In the genomic region with DNA sequence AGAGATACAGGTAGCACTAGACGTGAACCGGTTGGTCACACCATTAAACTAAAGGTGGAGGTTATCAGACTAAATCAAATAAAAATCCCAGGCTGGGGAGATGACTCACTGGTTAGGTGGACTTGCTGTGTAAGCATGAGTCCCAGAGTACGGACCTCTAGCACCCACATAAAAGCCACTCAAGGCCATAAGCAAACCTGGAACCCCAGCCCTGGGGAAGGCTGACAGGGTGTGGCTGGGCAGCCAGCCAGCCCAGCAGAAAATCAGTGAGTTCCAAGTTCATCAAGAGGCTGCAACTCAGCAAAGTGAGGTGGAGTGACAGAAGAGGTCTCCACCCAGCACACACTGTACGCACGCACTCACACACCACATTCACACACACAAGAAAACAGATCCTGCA, we compare ENCODE assay signal across 11 mouse cellular contexts. TPM values are rescaled to one million over a fixed set of nuclear protein-coding genes. Genes with fewer than 3 reads are reported as not detected.
DNase-seq lines count a peak whose midpoint lies in the region; ATAC-seq and TF ChIP-seq lines count a peak whose summit lies in the region.
"Had no signal": no experiment of that assay in that cellular context is flagged by ENCODE, and none has a peak within 500 bp of the region (broad histone marks: within the 10 kb centered on the region; RNA-seq: fewer than 3 reads in every experiment).

No protein-coding gene starts in this region.

- TF ChIP-seq CTCF in kidney, adult 2 months (conservative IDR thresholded peaks at IDR 0.05; ENCODE audit: insufficient read depth, insufficient read length, low read depth, low read length), result no peak
- no peak for TF ChIP-seq CTCF in kidney, postnatal 0 days (IDR thresholded peaks at IDR 0.05; ENCODE audit: low read depth)

- H3K9ac ChIP-seq in kidney, embryonic 14.5 days (ENCODE audit: low read depth, low read length), result no peak overlapping the region
- no peak overlapping the region for H3K9ac ChIP-seq in kidney, postnatal 0 days (ENCODE audit: low read depth, low read length)
- no peak overlapping the region for H3K9ac ChIP-seq in stomach, embryonic 15.5 days
- H3K9ac ChIP-seq in midbrain, embryonic 13.5 days (replicated peaks), result no peak overlapping the region
- no peak overlapping the region for H3K9ac ChIP-seq in hindbrain, embryonic 11.5 days (ENCODE audit: low read depth, low read length)

- no peak overlapping the region for H3K4me2 ChIP-seq in kidney, embryonic 14.5 days (replicated peaks; ENCODE audit: low read depth, low read length)
- H3K4me2 ChIP-seq in kidney, postnatal 0 days (ENCODE audit: low read length), result no peak overlapping the region
- no peak overlapping the region for H3K4me2 ChIP-seq in stomach, embryonic 15.5 days
- H3K4me2 ChIP-seq in midbrain, embryonic 13.5 days (replicated peaks), result no peak overlapping the region
- no peak overlapping the region for H3K4me2 ChIP-seq in hindbrain, embryonic 11.5 days (replicated peaks; ENCODE audit: low read depth, low read length)

- no peak for TF ChIP-seq POLR2A in kidney, adult 2 months (IDR thresholded peaks at IDR 0.05; ENCODE audit: low read depth, low read length)

- DNase-seq in kidney, adult 2 months, result peak; percentile 77
- DNase-seq in kidney, postnatal 0 days (ENCODE audit: low spot score), result no peak
- peak; percentile 69 to 76 for DNase-seq in lung, adult 18-20 months
- no peak for DNase-seq in hindbrain, embryonic 11.5 days (ENCODE audit: low spot score)
- DNase-seq in embryo, embryonic 10 days (ENCODE audit: low spot score), result no peak
- DNase-seq: cerebellum, postnatal 36 days; heart, postnatal 36 days; layer of hippocampus, postnatal 36 days had no signal

- no peaks in the 10 kb centered on the region for H3K9me3 ChIP-seq in kidney, embryonic 14.5 days (ENCODE audit: control insufficient read depth, low read length)
- H3K9me3 ChIP-seq in kidney, postnatal 0 days (replicated peaks; ENCODE audit: low read length), result no peaks in the 10 kb centered on the region
- no peaks in the 10 kb centered on the region for H3K9me3 ChIP-seq in stomach, embryonic 15.5 days
- no peaks in the 10 kb centered on the region for H3K9me3 ChIP-seq in midbrain, embryonic 13.5 days
- H3K9me3 ChIP-seq in hindbrain, embryonic 11.5 days (ENCODE audit: control insufficient read depth, low read length), result no peaks in the 10 kb centered on the region

- no peaks in the 10 kb centered on the region for H3K36me3 ChIP-seq in kidney, adult 2 months (ENCODE audit: control insufficient read depth, insufficient read depth, low read length)
- H3K36me3 ChIP-seq in kidney, embryonic 14.5 days (ENCODE audit: control insufficient read depth, insufficient read depth, low read length), result no peaks in the 10 kb centered on the region
- no peaks in the 10 kb centered on the region for H3K36me3 ChIP-seq in kidney, postnatal 0 days (ENCODE audit: insufficient read depth, low read length)
- H3K36me3 ChIP-seq in stomach, embryonic 15.5 days, result no peaks in the 10 kb centered on the region
- H3K36me3 ChIP-seq in midbrain, embryonic 13.5 days, result peaks cover under 1% of the 10 kb centered on the region; the same call in 1 of the 2 replicates
- H3K36me3 ChIP-seq in hindbrain, embryonic 11.5 days (ENCODE audit: control insufficient read depth, insufficient read depth, low read length), result no peaks in the 10 kb centered on the region

- H3K27ac ChIP-seq in kidney, adult 2 months (ENCODE audit: insufficient read depth, low read depth, low read length), result 0 out of 2 replicates have a peak overlapping the region, but pooled peaks have one; percentile 18
- no peak overlapping the region for H3K27ac ChIP-seq in kidney, embryonic 14.5 days (ENCODE audit: low read depth, low read length)
- no peak overlapping the region for H3K27ac ChIP-seq in kidney, postnatal 0 days
- peak overlapping the region; percentile 71 for H3K27ac ChIP-seq in stomach, embryonic 15.5 days
- no peak overlapping the region for H3K27ac ChIP-seq in midbrain, embryonic 13.5 days
- no peak overlapping the region for H3K27ac ChIP-seq in hindbrain, embryonic 11.5 days (ENCODE audit: low read depth, low read length)

- ATAC-seq in kidney, embryonic 14.5 days (ENCODE audit: low FRiP score, low TSS enrichment), result no peak
- ATAC-seq in kidney, postnatal 0 days (replicated peaks; ENCODE audit: low FRiP score, low read depth), result peak; percentile 35; the same call in 1 of the 2 replicates
- peak; percentile 93 for ATAC-seq in stomach, embryonic 15.5 days (ENCODE audit: insufficient read depth, low FRiP score, low read depth)
- ATAC-seq in midbrain, embryonic 13.5 days, result no peak
- no peak for ATAC-seq in hindbrain, embryonic 11.5 days (ENCODE audit: low FRiP score)

- no peaks in the 10 kb centered on the region for H3K27me3 ChIP-seq in kidney, adult 2 months (replicated peaks; ENCODE audit: control insufficient read depth, insufficient read depth, low read length)
- H3K27me3 ChIP-seq in kidney, embryonic 14.5 days (ENCODE audit: control insufficient read depth, insufficient read depth, low read length), result no peaks in the 10 kb centered on the region
- H3K27me3 ChIP-seq in kidney, postnatal 0 days (ENCODE audit: insufficient read depth, low read length), result no peaks in the 10 kb centered on the region
- no peaks in the 10 kb centered on the region for H3K27me3 ChIP-seq in stomach, embryonic 15.5 days (replicated peaks)
- H3K27me3 ChIP-seq in midbrain, embryonic 13.5 days, result no peaks in the 10 kb centered on the region
- no peaks in the 10 kb centered on the region for H3K27me3 ChIP-seq in hindbrain, embryonic 11.5 days (ENCODE audit: control insufficient read depth, insufficient read depth, low read length)

- no peak overlapping the region for H3K4me3 ChIP-seq in kidney, adult 2 months (ENCODE audit: insufficient read depth, low read depth, low read length)
- no peak overlapping the region for H3K4me3 ChIP-seq in kidney, embryonic 14.5 days (ENCODE audit: low read length)
- no peak overlapping the region for H3K4me3 ChIP-seq in kidney, postnatal 0 days (replicated peaks; ENCODE audit: low read depth, low read length)
- H3K4me3 ChIP-seq in stomach, embryonic 15.5 days (replicated peaks), result no peak overlapping the region
- no peak overlapping the region for H3K4me3 ChIP-seq in midbrain, embryonic 13.5 days (replicated peaks)
- H3K4me3 ChIP-seq in hindbrain, embryonic 11.5 days (ENCODE audit: low read depth, low read length), result no peak overlapping the region

- H3K4me1 ChIP-seq in kidney, adult 2 months (ENCODE audit: control insufficient read depth, insufficient read depth, low read length), result peaks cover 33% of the 10 kb centered on the region
- H3K4me1 ChIP-seq in kidney, embryonic 14.5 days (ENCODE audit: control insufficient read depth, insufficient read depth, low read length), result peaks cover 11% of the 10 kb centered on the region
- peaks cover 30% of the 10 kb centered on the region for H3K4me1 ChIP-seq in kidney, postnatal 0 days (replicated peaks; ENCODE audit: insufficient read depth, low read length)
- peaks cover 4% of the 10 kb centered on the region; the same call in 1 of the 2 replicates for H3K4me1 ChIP-seq in stomach, embryonic 15.5 days
- H3K4me1 ChIP-seq in midbrain, embryonic 13.5 days (replicated peaks), result peaks cover 10% of the 10 kb centered on the region
- H3K4me1 ChIP-seq in hindbrain, embryonic 11.5 days (replicated peaks; ENCODE audit: control insufficient read depth, insufficient read depth, low read length), result no peaks in the 10 kb centered on the region

- WGBS in kidney, adult 2 months, result 33% methylated on average over 5 of the region's 5 CpGs
- 70% methylated on average over 5 of the region's 5 CpGs for WGBS in kidney, embryonic 14.5 days
- 55% methylated on average over 5 of the region's 5 CpGs for WGBS in kidney, postnatal 0 days
- 62% methylated on average over 5 of the region's 5 CpGs for WGBS in stomach, embryonic 15.5 days
- over 99% methylated on average over 5 of the region's 5 CpGs for WGBS in midbrain, embryonic 13.5 days
- WGBS in hindbrain, embryonic 11.5 days, result 89% methylated on average over 5 of the region's 5 CpGs

RNA-seq across cellular contexts. Expression of a gene that starts 14.9 kb away (rescaled TPM):
- polyA plus RNA-seq in kidney, adult 2 months (2012; rRNA removed), result 15.8 and 18.9 TPM in 2 replicates
- polyA plus RNA-seq in kidney, embryonic 14.5 days (2014; fragmentation: Nextera tagmentation; extraction: Ambion mirVana), result 11.0 and 14.4 TPM in 2 replicates
- 18.7 and 20.0 TPM in 2 replicates for polyA plus RNA-seq in kidney, postnatal 0 days (2015; fragmentation: Nextera tagmentation; extraction: Ambion mirVana)
- 18.9 and 20.8 TPM in 2 replicates for polyA plus RNA-seq in stomach, embryonic 15.5 days (2015; fragmentation: Nextera tagmentation; extraction: Ambion mirVana)
- polyA plus RNA-seq in midbrain, embryonic 13.5 days (2015; fragmentation: Nextera tagmentation; extraction: Ambion mirVana), result 11.9 and 13.8 TPM in 2 replicates
- polyA plus RNA-seq in hindbrain, embryonic 11.5 days (2014; fragmentation: Nextera tagmentation; extraction: Ambion mirVana), result 11.6 and 12.6 TPM in 2 replicates

RNA-seq across cellular contexts. Expression of a gene that starts 52.8 kb away (rescaled TPM):
- 54.5 and 98.3 TPM in 2 replicates for polyA plus RNA-seq in kidney, adult 2 months (2012; rRNA removed)
- polyA plus RNA-seq in kidney, embryonic 14.5 days (2014; fragmentation: Nextera tagmentation; extraction: Ambion mirVana), result 689 and 848 TPM in 2 replicates
- polyA plus RNA-seq in kidney, postnatal 0 days (2015; fragmentation: Nextera tagmentation; extraction: Ambion mirVana), result 604 and 688 TPM in 2 replicates
- polyA plus RNA-seq in stomach, embryonic 15.5 days (2015; fragmentation: Nextera tagmentation; extraction: Ambion mirVana), result 489 and 511 TPM in 2 replicates
- 371 and 386 TPM in 2 replicates for polyA plus RNA-seq in midbrain, embryonic 13.5 days (2015; fragmentation: Nextera tagmentation; extraction: Ambion mirVana)
- 508 and 515 TPM in 2 replicates for polyA plus RNA-seq in hindbrain, embryonic 11.5 days (2014; fragmentation: Nextera tagmentation; extraction: Ambion mirVana)

Comparison
In these comparisons a context has a peak if more than half of its experiments do, and no peak if none do; other contexts are left out.
1. DNase-seq: peak in kidney, adult 2 months (single experiment) and lung, adult 18-20 months (2 of 2); none in kidney, postnatal 0 days (single experiment), hindbrain, embryonic 11.5 days (single experiment) and embryo, embryonic 10 days (single experiment).
2. H3K27ac ChIP-seq: peak in kidney, adult 2 months (single experiment) and stomach, embryonic 15.5 days (single experiment); none in kidney, embryonic 14.5 days (single experiment), kidney, postnatal 0 days (single experiment), midbrain, embryonic 13.5 days (single experiment) and hindbrain, embryonic 11.5 days (single experiment).
3. ATAC-seq: peak in kidney, postnatal 0 days (single experiment) and stomach, embryonic 15.5 days (single experiment); none in kidney, embryonic 14.5 days (single experiment), midbrain, embryonic 13.5 days (single experiment) and hindbrain, embryonic 11.5 days (single experiment).